Mouse (Mus musculus) heart, adult 2 months (tissue): ENCODE measurements around the gene Tango2.

Source experiments
- CTCF ChIP-seq: fragments of 200-600 bp; IDR thresholded peaks from 2 replicates; pipeline ENCODE4 v1.8.1; 2022; ENCODE audit warnings: antibody characterized with exemption, mild to moderate bottlenecking, moderate library complexity
- POLR2A ChIP-seq: fragments of 200-500 bp; IDR thresholded peaks from 2 replicates; pipeline ENCODE4 v1.6.1; 2011; ENCODE audit warnings: mild to moderate bottlenecking, low read depth, low read length, control low read depth; ENCODE audit not compliant: insufficient read depth

DNA sequence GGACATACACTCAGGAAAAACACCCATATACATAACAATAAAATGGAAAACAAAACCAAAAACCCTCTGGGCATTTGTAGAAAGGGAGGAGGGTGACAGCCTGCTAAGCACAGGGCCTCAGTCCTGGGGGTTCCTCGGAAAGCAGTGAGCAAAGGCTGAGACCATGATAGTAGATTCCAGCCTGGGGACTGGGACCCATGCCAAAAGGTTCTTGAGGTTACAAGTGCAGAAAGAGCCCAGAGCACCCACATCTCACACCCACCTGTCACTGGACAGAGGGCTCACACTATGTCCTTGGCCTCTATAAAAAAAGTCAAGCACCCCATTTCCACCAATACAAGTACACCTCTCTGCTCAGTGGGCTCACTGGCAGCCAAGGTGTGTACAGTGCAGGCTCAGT lies 19.4 kb downstream of the Tango2 start:
- TF ChIP-seq POLR2A (no peak), CTCF (no peak)
